Mouse (Mus musculus) embryonic facial prominence, embryonic 13.5 days (tissue): ENCODE measurements around the gene Paqr5. TPM values are rescaled to one million over a fixed set of nuclear protein-coding genes. Genes with fewer than 3 reads are reported as not detected.

Source experiments
- ATAC-seq: fragments of 200-750 bp; cut with Nextera tagmentation; 2 replicates; pipeline ENCODE4 v1.8.0; 2017; ENCODE audit warnings: low read depth; ENCODE audit not compliant: insufficient number of reproducible peaks, insufficient read depth, low FRiP score, low TSS enrichment
- H3K27ac ChIP-seq: fragments of 300-500 bp; sonication (generic); 2 replicates; pipeline ENCODE4 v1.5.1; 2015; ENCODE audit warnings: moderate library complexity, mild to moderate bottlenecking, inconsistent platforms
- H3K27me3 ChIP-seq: fragments of 300-500 bp; sonication (generic); 2 replicates; pipeline ENCODE4 v1.6.1; 2015; ENCODE audit warnings: mild to moderate bottlenecking, inconsistent platforms
- H3K36me3 ChIP-seq: fragments of 300-500 bp; sonication (generic); 2 replicates; pipeline ENCODE4 v1.6.1; 2015; ENCODE audit warnings: mild to moderate bottlenecking, inconsistent platforms
- H3K4me1 ChIP-seq: fragments of 300-500 bp; sonication (generic); 2 replicates; pipeline ENCODE4 v1.6.1; 2015; ENCODE audit warnings: inconsistent platforms
- H3K4me2 ChIP-seq: fragments of 300-500 bp; sonication (generic); 2 replicates; pipeline ENCODE4 v1.6.1; 2015; ENCODE audit warnings: moderate library complexity, mild to moderate bottlenecking, inconsistent platforms
- H3K4me3 ChIP-seq: fragments of 300-500 bp; sonication (generic); 2 replicates; pipeline ENCODE4 v1.5.1; 2015; ENCODE audit warnings: mild to moderate bottlenecking, inconsistent platforms
- H3K9ac ChIP-seq: fragments of 300-500 bp; sonication (generic); 2 replicates; pipeline ENCODE4 v1.6.1; 2015; ENCODE audit warnings: mild to moderate bottlenecking, inconsistent platforms
- H3K9me3 ChIP-seq: fragments of 300-500 bp; sonication (generic); 2 replicates; pipeline ENCODE4 v1.6.1; 2016; ENCODE audit warnings: inconsistent platforms
- WGBS: fragments of 180-500 bp; shearing (Covaris S2); methylation state at CpG from one replicate; pipeline ENCODE4 v1.1.7; 2015; ENCODE audit warnings: mixed read lengths; 5-methylcytosine and 5-hydroxymethylcytosine counted together
- polyA plus RNA-seq: library from polyadenylated mRNA; unstranded; fragments of >200 nt; fragmentation: Nextera tagmentation; extraction: Ambion mirVana; gene quantifications from 2 replicates; pipeline ENCODE4 v1.2.1, GENCODE M21; 2015

Gene Paqr5
- polyA plus RNA-seq, 1 experiment from 2014 or later, result 4.3 TPM

DNA sequence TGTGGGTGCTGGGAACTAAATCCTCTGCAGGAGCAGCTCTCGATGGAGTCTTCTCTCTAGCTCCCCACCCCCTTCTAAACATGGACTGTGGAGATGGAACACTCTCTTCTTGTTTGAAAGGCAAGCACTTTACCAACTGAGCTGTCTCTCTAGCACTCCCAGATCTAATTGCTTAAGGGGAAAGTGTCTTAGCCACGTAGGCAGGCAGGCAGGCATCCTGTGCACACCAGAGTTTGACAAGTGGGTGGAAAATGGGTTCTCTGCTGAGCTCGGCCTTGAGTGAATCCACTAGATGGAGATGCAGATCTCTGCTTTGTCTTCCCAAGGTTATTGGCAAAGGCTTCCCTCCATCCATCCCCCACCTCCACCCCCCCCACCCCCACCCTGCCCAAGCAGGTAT lies 1.4 kb upstream of the Paqr5 start:
- H3K9me3 ChIP-seq, result no peaks in the 10 kb centered on the region
- H3K4me1 ChIP-seq, result peaks cover 11% of the 10 kb centered on the region
- no peak overlapping the region for H3K27ac ChIP-seq
- H3K4me3 ChIP-seq, result no peak overlapping the region
- no peak for ATAC-seq
- 52% methylated on average over 3 of the region's 3 CpGs for WGBS
- H3K27me3 ChIP-seq, result peaks cover 52% of the 10 kb centered on the region
- no peaks in the 10 kb centered on the region for H3K36me3 ChIP-seq
- no peak overlapping the region for H3K9ac ChIP-seq
- no peak overlapping the region for H3K4me2 ChIP-seq

GRCm38 (mm10) chr9:62025056-62025455 lies 1.6 kb downstream of the Paqr5 start:
- H3K27ac ChIP-seq, result no peak overlapping the region
- H3K4me3 ChIP-seq, result no peak overlapping the region
- WGBS, result 42% methylated on average over 5 of the region's 5 CpGs
- peaks cover 16% of the 10 kb centered on the region for H3K4me1 ChIP-seq
- ATAC-seq, result no peak
- H3K27me3 ChIP-seq, result peaks cover 52% of the 10 kb centered on the region
- no peaks in the 10 kb centered on the region for H3K9me3 ChIP-seq
- no peaks in the 10 kb centered on the region for H3K36me3 ChIP-seq
- H3K9ac ChIP-seq, result no peak overlapping the region
- no peak overlapping the region; the same call in 1 of the 2 replicates for H3K4me2 ChIP-seq

DNA sequence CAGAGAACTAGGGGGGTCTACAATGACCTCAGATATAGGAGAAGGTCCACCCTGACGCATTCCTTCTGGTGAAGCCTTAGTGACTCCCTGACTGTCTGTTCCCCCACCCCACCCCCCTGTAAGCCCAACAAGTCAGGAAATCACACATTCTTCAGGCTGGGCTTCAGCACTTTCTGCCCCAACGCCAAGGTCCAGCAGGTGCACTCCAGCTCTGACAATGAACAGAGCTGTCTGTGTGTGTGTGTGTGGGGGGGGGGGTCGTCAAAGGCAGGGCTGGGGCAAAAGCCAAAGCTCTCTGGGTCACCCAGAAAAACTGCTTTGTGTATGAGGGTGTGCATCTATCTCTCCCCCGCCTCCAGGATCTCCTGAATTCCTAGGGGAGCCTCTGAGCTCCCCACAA lies 2.8 kb downstream of the Paqr5 start:
- Histone ChIP-seq H3K4me3 (no peak overlapping the region), H3K4me2 (no peak overlapping the region), H3K9ac (no peak overlapping the region), H3K36me3 (no peaks in the 10 kb centered on the region), H3K27me3 (peaks cover 46% of the 10 kb centered on the region), H3K27ac (no peak overlapping the region), H3K9me3 (no peaks in the 10 kb centered on the region), H3K4me1 (peaks cover 16% of the 10 kb centered on the region)
- no peak for ATAC-seq
- WGBS, result 53% methylated on average over 4 of the region's 4 CpGs

DNA sequence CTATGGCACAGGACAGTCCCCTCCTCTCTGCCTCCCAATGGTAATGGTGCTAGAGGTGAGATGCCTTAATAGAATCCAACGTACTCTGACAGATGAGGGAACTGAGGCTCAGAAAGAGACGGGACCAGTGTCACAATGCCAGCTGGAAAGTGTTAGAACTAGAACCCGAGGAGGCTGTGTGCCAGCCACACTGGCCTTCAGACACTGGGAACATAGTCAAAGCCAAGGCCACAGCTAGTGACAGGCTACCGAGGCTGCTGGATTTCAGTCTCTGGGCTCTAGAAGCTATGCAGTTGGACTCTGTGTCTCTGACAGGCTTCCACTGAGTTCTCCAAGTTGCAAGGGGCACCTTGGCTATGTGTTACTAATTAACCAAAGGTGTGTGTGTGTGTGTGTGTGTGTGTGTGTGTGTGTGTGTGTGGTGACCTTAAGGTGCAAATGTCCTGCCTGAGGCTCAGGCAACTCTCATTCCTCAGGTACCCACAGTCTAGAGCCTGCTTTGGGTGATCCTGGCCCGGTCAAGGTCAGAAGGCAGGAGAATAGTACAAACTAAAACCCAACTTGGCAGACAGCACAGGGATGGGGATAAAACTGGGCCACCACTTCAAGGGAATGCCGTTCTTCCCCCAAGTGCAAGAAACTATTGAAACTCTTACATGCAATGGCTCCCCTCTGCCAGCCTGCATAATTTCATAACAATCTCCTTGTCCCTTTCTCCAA lies 3.5 kb downstream of the Paqr5 start:
- Histone ChIP-seq H3K4me1 (peaks cover 16% of the 10 kb centered on the region), H3K9ac (no peak overlapping the region), H3K4me3 (no peak overlapping the region), H3K27me3 (peaks cover 40% of the 10 kb centered on the region), H3K36me3 (no peaks in the 10 kb centered on the region), H3K4me2 (no peak overlapping the region), H3K27ac (no peak overlapping the region), H3K9me3 (no peaks in the 10 kb centered on the region)
- ATAC-seq, result no peak
- 69% methylated on average over 6 of the region's 6 CpGs for WGBS

GRCm38 (mm10) chr9:62021583-62022120 lies 5.0 kb downstream of the Paqr5 start:
- Histone ChIP-seq H3K4me1 (peaks cover 10% of the 10 kb centered on the region), H3K36me3 (no peaks in the 10 kb centered on the region), H3K9ac (no peak overlapping the region), H3K4me2 (no peak overlapping the region), H3K27me3 (peaks cover 27% of the 10 kb centered on the region), H3K4me3 (no peak overlapping the region), H3K27ac (no peak overlapping the region), H3K9me3 (no peaks in the 10 kb centered on the region)
- ATAC-seq, result no peak
- 64% methylated on average over 7 of the region's 7 CpGs for WGBS

DNA sequence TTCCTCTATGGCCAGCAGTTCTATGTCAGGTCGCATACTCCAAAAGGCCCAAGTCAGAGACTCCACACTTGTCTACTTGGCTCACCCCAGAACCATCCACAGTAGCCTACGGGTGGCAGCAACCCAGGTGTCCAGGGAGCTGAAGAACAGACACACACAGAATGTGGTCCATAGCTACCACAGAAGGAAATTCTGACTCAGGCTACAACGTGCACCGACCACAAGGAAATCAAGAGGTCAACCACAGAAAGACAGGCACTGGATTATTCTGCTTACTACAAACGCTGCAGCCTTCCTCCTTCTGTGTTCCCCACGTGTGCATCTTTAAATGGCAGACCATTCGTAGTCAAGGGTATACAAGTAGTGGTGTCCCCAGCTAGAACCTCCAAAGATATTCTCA lies 6.4 kb downstream of the Paqr5 start:
- Histone ChIP-seq H3K4me3 (no peak overlapping the region), H3K27ac (no peak overlapping the region), H3K9me3 (no peaks in the 10 kb centered on the region), H3K9ac (no peak overlapping the region), H3K36me3 (no peaks in the 10 kb centered on the region), H3K27me3 (peaks cover 15% of the 10 kb centered on the region), H3K4me1 (peaks cover 5% of the 10 kb centered on the region; the same call in 1 of the 2 replicates), H3K4me2 (no peak overlapping the region)
- WGBS, result 76% methylated on average over 7 of the region's 7 CpGs
- no peak for ATAC-seq

DNA sequence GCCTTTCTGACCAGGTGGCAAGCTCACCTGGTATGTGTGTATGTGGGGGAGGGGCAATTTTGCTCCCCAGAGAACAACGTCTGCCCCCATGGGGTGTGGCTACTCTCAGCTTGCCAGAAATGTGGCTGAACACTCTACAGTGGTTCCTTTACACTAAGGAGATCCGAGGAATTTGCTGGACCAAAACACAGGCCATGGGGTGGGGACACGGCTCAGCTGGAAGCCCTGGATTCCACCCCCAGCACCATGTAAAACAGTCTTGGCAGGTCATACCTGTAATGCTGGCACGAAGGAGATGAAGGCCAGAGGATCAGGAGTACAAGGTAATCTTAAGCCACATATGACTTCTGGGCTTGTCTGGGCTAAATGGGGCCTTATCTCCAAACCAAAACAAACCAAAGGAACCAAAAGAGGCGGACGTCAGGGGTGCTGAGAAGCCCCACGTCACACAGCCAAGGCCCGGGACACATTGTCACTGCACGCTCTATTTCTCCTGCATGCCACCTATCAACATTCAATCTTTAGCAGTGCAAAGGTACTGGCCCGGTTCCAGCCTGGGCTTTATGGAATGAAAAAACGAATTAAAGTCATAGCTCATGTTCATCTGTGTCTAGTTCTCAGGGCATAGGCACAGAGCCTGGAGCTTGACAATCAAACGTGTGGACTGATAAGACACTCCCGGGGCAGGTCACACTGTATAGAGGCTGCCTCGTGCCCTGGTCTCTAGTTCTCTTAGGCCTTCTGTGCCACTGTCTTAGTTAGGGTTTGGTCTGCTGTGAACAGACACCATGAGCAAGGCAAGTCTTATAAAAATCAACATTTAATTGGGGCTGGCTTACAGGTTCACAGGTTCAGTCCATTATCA lies 8.2 kb downstream of the Paqr5 start:
- Histone ChIP-seq H3K4me1 (peaks cover 5% of the 10 kb centered on the region; the same call in 1 of the 2 replicates), H3K9ac (no peak overlapping the region), H3K4me2 (no peak overlapping the region), H3K27ac (no peak overlapping the region), H3K9me3 (no peaks in the 10 kb centered on the region), H3K36me3 (no peaks in the 10 kb centered on the region), H3K4me3 (no peak overlapping the region), H3K27me3 (no peaks in the 10 kb centered on the region; the same call in 1 of the 2 replicates)
- WGBS, result 78% methylated on average over 14 of the region's 14 CpGs
- no peak for ATAC-seq

- no peak for ATAC-seq
- 82% methylated on average over 6 of the region's 6 CpGs for WGBS
- no peak overlapping the region for H3K4me2 ChIP-seq
- no peak overlapping the region for H3K9ac ChIP-seq
- no peaks in the 10 kb centered on the region for H3K36me3 ChIP-seq
- no peaks in the 10 kb centered on the region for H3K9me3 ChIP-seq
- no peaks in the 10 kb centered on the region for H3K27me3 ChIP-seq
- H3K4me3 ChIP-seq, result no peak overlapping the region
- no peak overlapping the region for H3K27ac ChIP-seq
- H3K4me1 ChIP-seq, result peaks cover 3% of the 10 kb centered on the region; the same call in 1 of the 2 replicates
Observed at GRCm38 (mm10) chr9:62017329-62017728, 9.3 kb downstream of the Paqr5 start.

DNA sequence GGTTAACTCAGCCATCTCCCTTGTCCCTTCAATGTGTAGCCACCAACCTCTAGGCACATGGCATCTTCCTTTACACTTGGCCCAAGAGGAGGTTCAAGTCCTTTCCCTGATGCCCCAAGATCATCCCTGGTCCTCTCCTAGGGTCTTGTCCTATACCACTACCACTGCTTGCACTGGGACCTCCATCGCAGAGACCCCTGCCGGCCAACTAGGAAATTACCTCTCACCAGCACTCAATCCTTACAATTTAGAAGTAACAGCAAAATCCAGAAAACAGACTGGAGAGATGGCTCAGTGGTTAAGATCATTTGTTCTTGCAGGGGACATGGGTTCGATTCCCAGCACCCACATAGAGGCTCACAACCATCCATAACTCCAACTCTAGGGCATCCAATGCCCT lies 11.2 kb downstream of the Paqr5 start:
- H3K9ac ChIP-seq, result no peak overlapping the region
- no peaks in the 10 kb centered on the region for H3K36me3 ChIP-seq
- no peak overlapping the region for H3K4me2 ChIP-seq
- no peaks in the 10 kb centered on the region for H3K9me3 ChIP-seq
- no peak overlapping the region for H3K4me3 ChIP-seq
- H3K27ac ChIP-seq, result no peak overlapping the region
- WGBS, result 62% methylated on average over 3 of the region's 3 CpGs
- H3K27me3 ChIP-seq, result no peaks in the 10 kb centered on the region
- ATAC-seq, result no peak
- H3K4me1 ChIP-seq, result no peaks in the 10 kb centered on the region; the same call in 1 of the 2 replicates

- Histone ChIP-seq H3K27me3 (no peaks in the 10 kb centered on the region), H3K4me1 (no peaks in the 10 kb centered on the region; the same call in 1 of the 2 replicates), H3K27ac (no peak overlapping the region), H3K36me3 (no peaks in the 10 kb centered on the region), H3K9me3 (no peaks in the 10 kb centered on the region), H3K9ac (no peak overlapping the region), H3K4me3 (no peak overlapping the region), H3K4me2 (no peak overlapping the region)
- WGBS, result 72% methylated on average over 12 of the region's 12 CpGs
- no peak for ATAC-seq
Observed at GRCm38 (mm10) chr9:62013316-62014097, 13.1 kb downstream of the Paqr5 start.

- Histone ChIP-seq H3K4me2 (no peak overlapping the region), H3K36me3 (no peaks in the 10 kb centered on the region), H3K9ac (no peak overlapping the region), H3K4me1 (no peaks in the 10 kb centered on the region), H3K4me3 (no peak overlapping the region), H3K27ac (no peak overlapping the region), H3K9me3 (no peaks in the 10 kb centered on the region), H3K27me3 (no peaks in the 10 kb centered on the region)
- 72% methylated on average over 5 of the region's 5 CpGs for WGBS
- no peak for ATAC-seq
Observed at GRCm38 (mm10) chr9:62008360-62008759, 18.3 kb downstream of the Paqr5 start.
